Mouse (Mus musculus) spleen, adult 2 months (tissue): ENCODE measurements at regions not wholly inside any gene's neighbourhood (a gene's known extent, or its start where the extent isn't known, plus 50 kb on each side); places are given as distances from the start of the nearest gene placed in this dataset.

Experiments
- CTCF ChIP-seq: fragments of 200-500 bp; IDR thresholded peaks from 2 replicates; pipeline ENCODE4 v1.5.1; 2011; ENCODE audit warnings: mild to moderate bottlenecking, inconsistent platforms; ENCODE audit not compliant: insufficient read depth, insufficient read length, insufficient replicate concordance; ENCODE audit errors: extremely low read depth
- POLR2A ChIP-seq: fragments of 200-500 bp; IDR thresholded peaks from 2 replicates; pipeline ENCODE4 v1.6.1; 2011; ENCODE audit warnings: low read depth, low read length, inconsistent platforms

DNA sequence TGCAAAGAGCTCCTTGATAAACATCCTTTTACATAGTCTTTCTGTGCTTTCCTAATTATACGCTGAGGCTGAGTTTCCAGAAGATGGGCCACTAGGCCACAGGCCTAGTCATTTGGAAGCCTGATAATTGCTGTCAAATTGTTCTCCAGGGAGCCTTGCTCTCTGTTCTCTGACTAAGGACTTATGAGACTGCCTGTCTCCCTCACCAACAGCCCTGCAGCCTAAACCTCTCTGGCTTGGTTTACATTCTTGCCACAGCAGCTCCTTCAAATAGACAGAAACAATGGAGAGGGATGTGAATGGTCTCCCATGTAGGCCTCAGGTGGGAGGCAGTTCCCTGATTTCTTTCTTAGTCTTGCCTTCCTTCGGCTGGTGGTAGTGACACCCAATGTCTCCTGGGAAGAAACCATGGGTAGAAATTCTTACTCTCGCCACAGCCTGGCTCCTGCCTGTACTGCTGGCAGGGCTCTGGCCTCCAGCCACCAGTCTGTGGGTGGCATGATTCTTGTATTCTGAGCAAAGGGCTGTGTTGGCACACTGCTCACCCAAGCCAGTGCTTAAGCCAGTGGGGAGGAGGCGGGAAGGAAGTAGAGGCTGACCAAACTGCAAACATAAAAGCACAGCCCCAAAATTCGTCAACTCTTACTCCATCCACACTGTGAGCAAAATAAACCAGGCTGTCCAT lies 176.2 kb upstream of the Marcks start:
- TF ChIP-seq CTCF (no peak), POLR2A (no peak)
